Mouse (Mus musculus) brain, embryonic 14.5 days (tissue): ENCODE measurements around the gene Hsf2bp.

Experiments used
- CTCF ChIP-seq: fragments of 200-500 bp; IDR thresholded peaks from 2 replicates; pipeline ENCODE4 v1.5.1; 2012; ENCODE audit warnings: inconsistent platforms, mild to moderate bottlenecking, moderate library complexity, borderline replicate concordance; ENCODE audit not compliant: insufficient read depth, insufficient read length; ENCODE audit errors: extremely low read depth
- POLR2A ChIP-seq: fragments of 200-500 bp; IDR thresholded peaks from 2 replicates; pipeline ENCODE4 v1.6.1; 2012; ENCODE audit warnings: mild to moderate bottlenecking, inconsistent platforms, borderline replicate concordance; ENCODE audit not compliant: poor library complexity, insufficient read depth, insufficient read length, severe bottlenecking; ENCODE audit errors: extremely low read depth

DNA sequence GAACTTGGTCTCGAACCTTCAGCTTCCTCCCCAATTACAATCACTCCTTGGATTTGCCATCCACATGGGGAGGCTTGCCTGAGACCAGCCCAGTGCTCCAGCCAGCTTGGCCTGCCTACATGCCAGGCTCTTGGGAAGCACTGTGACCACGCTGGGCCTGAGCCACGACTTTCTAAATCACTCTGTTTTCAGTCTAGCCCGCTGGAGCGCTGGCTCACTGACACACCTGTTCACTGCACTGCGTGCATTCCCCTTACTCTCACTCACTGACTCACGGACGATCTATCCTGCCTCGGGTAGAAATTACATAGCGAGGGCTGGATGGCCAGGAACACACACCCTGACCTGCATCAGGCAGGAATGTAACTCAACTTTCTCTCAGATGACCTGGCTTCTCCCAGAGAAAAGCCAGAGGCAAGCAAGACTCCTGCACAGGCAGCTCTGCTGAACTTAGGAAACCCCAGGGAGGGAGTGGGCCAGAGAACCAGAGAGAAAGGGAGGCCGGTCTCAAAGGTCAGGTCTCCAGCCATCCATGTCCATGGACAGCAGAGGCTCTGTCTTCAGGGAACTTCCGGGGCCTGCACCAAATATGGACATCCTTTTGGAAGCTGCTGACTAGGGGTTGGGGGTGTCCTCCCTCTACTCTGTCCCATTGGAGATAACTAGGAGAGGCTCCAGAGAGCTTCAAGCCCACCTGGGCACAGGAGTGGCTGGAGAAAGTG, 97.4 kb downstream of the Hsf2bp start:
- no peak for TF ChIP-seq POLR2A
- TF ChIP-seq CTCF = no peak
